Comparison of ENCODE assay signal across 20 mouse cellular contexts in genomic region chr16:78325972-78326848, GRCm38 (mm10). TPM values are rescaled to one million over a fixed set of nuclear protein-coding genes. Genes with fewer than 3 reads are reported as not detected.
A peak's percentile ranks its signal among the peaks of the same experiment; 100 is the strongest.
DNase-seq lines count a peak whose midpoint lies in the region; ATAC-seq and TF ChIP-seq lines count a peak whose summit lies in the region.
"Had no signal": no experiment of that assay in that cellular context is flagged by ENCODE, and none has a peak within 500 bp of the region (broad histone marks: within the 10 kb centered on the region; RNA-seq: fewer than 3 reads in every experiment).

No protein-coding gene starts in this region.

- H3K4me3 ChIP-seq in heart, embryonic 12.5 days: no peak overlapping the region
- H3K4me3 ChIP-seq in kidney, embryonic 16.5 days (ENCODE audit: low read length): no peak overlapping the region
- H3K4me3 ChIP-seq in lung, postnatal 0 days (ENCODE audit: low read depth, low read length): peak overlapping the region; percentile 10; the same call in 1 of the 2 replicates
- H3K4me3 ChIP-seq: embryonic facial prominence, embryonic 10.5 days; forebrain, embryonic 15.5 days; limb, embryonic 13.5 days; liver, embryonic 15.5 days had no signal

- ATAC-seq in heart, embryonic 12.5 days (ENCODE audit: insufficient number of reproducible peaks, low FRiP score): peak; percentile 58; the same call in 1 of the 2 replicates
- 0 out of 2 replicates have a peak, but pooled peaks have one; percentile 52 for ATAC-seq in kidney, embryonic 16.5 days (ENCODE audit: low FRiP score, low TSS enrichment)
- ATAC-seq in lung, postnatal 0 days: peak; percentile 78
- ATAC-seq: forebrain, embryonic 15.5 days; hindbrain, embryonic 16.5 days had no signal

- no peak for DNase-seq in heart, postnatal 25 days (ENCODE audit: low spot score)
- DNase-seq in kidney, adult 9 months: no peak
- DNase-seq in lung, postnatal 0 days (ENCODE audit: low spot score): peak; percentile 84
- DNase-seq in lung, adult 18-20 months: no peak
- no peak for DNase-seq in embryo, embryonic 10 days (ENCODE audit: low spot score)
- DNase-seq in left cerebral cortex, adult 18-20 months (ENCODE audit: low spot score in 2 of 2): no peak
- DNase-seq: adrenal gland, adult 8-10 months; B cell, adult 2 months; cerebellum, adult 11 months; cerebellum, postnatal 25 days; gastrocnemius, postnatal 36 days; kidney, postnatal 10 days; right cerebral cortex, adult 18-20 months had no signal

- H3K4me1 ChIP-seq in heart, embryonic 12.5 days (replicated peaks): peaks cover 25% of the 10 kb centered on the region
- peaks cover 10% of the 10 kb centered on the region; the same call in 1 of the 2 replicates for H3K4me1 ChIP-seq in kidney, embryonic 16.5 days (ENCODE audit: insufficient read depth, low read length)
- H3K4me1 ChIP-seq in lung, postnatal 0 days (ENCODE audit: insufficient read depth, low read depth, low read length): peaks cover 3% of the 10 kb centered on the region; the same call in 1 of the 2 replicates
- H3K4me1 ChIP-seq: liver, embryonic 15.5 days had no signal

- peak overlapping the region; percentile 44 for H3K4me2 ChIP-seq in heart, embryonic 12.5 days
- H3K4me2 ChIP-seq in kidney, embryonic 16.5 days (replicated peaks; ENCODE audit: low read depth, low read length): 0 out of 2 replicates have a peak overlapping the region, but pooled peaks have one; percentile 14
- H3K4me2 ChIP-seq in lung, postnatal 0 days (replicated peaks; ENCODE audit: low read depth, low read length): peak overlapping the region; percentile 31
- H3K4me2 ChIP-seq: forebrain, embryonic 15.5 days; limb, embryonic 13.5 days; liver, embryonic 15.5 days had no signal

- H3K27me3 ChIP-seq in heart, embryonic 12.5 days (replicated peaks): no peaks in the 10 kb centered on the region
- H3K27me3 ChIP-seq in kidney, embryonic 16.5 days (ENCODE audit: insufficient read depth, low read length): no peaks in the 10 kb centered on the region
- no peaks in the 10 kb centered on the region for H3K27me3 ChIP-seq in lung, postnatal 0 days (replicated peaks; ENCODE audit: insufficient read depth, low read length)
- H3K27me3 ChIP-seq: forebrain, embryonic 15.5 days; limb, embryonic 13.5 days; liver, embryonic 15.5 days had no signal

- no peak overlapping the region for H3K27ac ChIP-seq in heart, embryonic 12.5 days (ENCODE audit: poor library complexity, severe bottlenecking)
- H3K27ac ChIP-seq in kidney, embryonic 16.5 days (ENCODE audit: low read length): no peak overlapping the region
- H3K27ac ChIP-seq in lung, postnatal 0 days (ENCODE audit: low read length): no peak overlapping the region
- H3K27ac ChIP-seq: embryonic facial prominence, embryonic 10.5 days; forebrain, embryonic 15.5 days; limb, embryonic 13.5 days; liver, embryonic 15.5 days had no signal

- intact Hi-C loops in heart, postnatal 25 days (cut with DNase I): no loop called here

- no peak overlapping the region for H3K9ac ChIP-seq in heart, embryonic 12.5 days
- no peak overlapping the region for H3K9ac ChIP-seq in kidney, embryonic 16.5 days (replicated peaks; ENCODE audit: low read length)
- H3K9ac ChIP-seq in lung, postnatal 0 days (replicated peaks; ENCODE audit: low read depth): no peak overlapping the region
- H3K9ac ChIP-seq: forebrain, embryonic 15.5 days; limb, embryonic 13.5 days; liver, embryonic 15.5 days had no signal

- TF ChIP-seq CTCF in lung, postnatal 0 days (IDR thresholded peaks at IDR 0.05): peak; percentile 55

- peaks cover 22% of the 10 kb centered on the region for H3K36me3 ChIP-seq in heart, embryonic 12.5 days
- H3K36me3 ChIP-seq in kidney, embryonic 16.5 days (ENCODE audit: insufficient read depth, low read length): peaks cover 22% of the 10 kb centered on the region
- no peaks in the 10 kb centered on the region for H3K36me3 ChIP-seq in lung, postnatal 0 days (ENCODE audit: insufficient read depth, low read length)

- 48% methylated on average over 27 of the region's 27 CpGs for WGBS in heart, embryonic 12.5 days
- WGBS in kidney, embryonic 16.5 days: 75% methylated on average over 27 of the region's 27 CpGs
- WGBS in lung, postnatal 0 days: 43% methylated on average over 27 of the region's 27 CpGs

- H3K9me3 ChIP-seq in heart, embryonic 12.5 days (replicated peaks): no peaks in the 10 kb centered on the region
- no peaks in the 10 kb centered on the region for H3K9me3 ChIP-seq in kidney, embryonic 16.5 days (ENCODE audit: low read length)
- H3K9me3 ChIP-seq in lung, postnatal 0 days (ENCODE audit: low read length): no peaks in the 10 kb centered on the region
- H3K9me3 ChIP-seq: embryonic facial prominence, embryonic 10.5 days; forebrain, embryonic 15.5 days; limb, embryonic 13.5 days; liver, embryonic 15.5 days had no signal

- TF ChIP-seq EP300 in lung, postnatal 0 days (IDR thresholded peaks at IDR 0.05): no peak

RNA-seq across cellular contexts. Expression of gene Cxadr, which starts 24.9 kb away (rescaled TPM):
- 43.6 and 43.7 TPM in 2 replicates for polyA plus RNA-seq in heart, embryonic 12.5 days (2016; fragmentation: Nextera tagmentation; extraction: Ambion mirVana)
- total RNA-seq in heart, postnatal 25 days (2021): 10 to 100 TPM; 52.4 to 55.6 TPM
- 37.2 and 39.3 TPM in 2 replicates for polyA plus RNA-seq in kidney, embryonic 16.5 days (2015; fragmentation: Nextera tagmentation; extraction: Ambion mirVana)
- 49.3 and 61.1 TPM in 2 replicates for polyA plus RNA-seq in lung, postnatal 0 days (2015; fragmentation: Nextera tagmentation; extraction: Ambion mirVana)
- 10 to 100 TPM; 22.0 to 26.8 TPM for total RNA-seq in left cerebral cortex, adult 18-20 months (2021)

RNA-seq across cellular contexts. Expression of gene Btg3, which starts 50.8 kb away (rescaled TPM):
- 94.5 and 97.4 TPM in 2 replicates for polyA plus RNA-seq in heart, embryonic 12.5 days (2016; fragmentation: Nextera tagmentation; extraction: Ambion mirVana)
- total RNA-seq in heart, postnatal 25 days (2021): 10 to 100 TPM in 1 of 2 experiments, 1 to 10 TPM in 1; 7.1 to 10.2 TPM
- polyA plus RNA-seq in kidney, embryonic 16.5 days (2015; fragmentation: Nextera tagmentation; extraction: Ambion mirVana): 24.7 and 33.1 TPM in 2 replicates
- 209 and 242 TPM in 2 replicates for polyA plus RNA-seq in lung, postnatal 0 days (2015; fragmentation: Nextera tagmentation; extraction: Ambion mirVana)
- total RNA-seq in left cerebral cortex, adult 18-20 months (2021): 10 to 100 TPM; 12.2 to 16.6 TPM
